Mouse (Mus musculus) testis, adult 2 months (tissue): ENCODE data around the gene Actr1b.

Source experiments
- CTCF ChIP-seq: fragments of 200-500 bp; IDR thresholded peaks from 2 replicates; pipeline ENCODE4 v1.5.1; 2012; ENCODE audit warnings: low read depth, mild to moderate bottlenecking, inconsistent platforms, low read length, moderate library complexity; ENCODE audit not compliant: control insufficient read depth, insufficient read depth, insufficient replicate concordance
- POLR2A ChIP-seq: fragments of 200-500 bp; IDR thresholded peaks from 2 replicates; pipeline ENCODE4 v1.6.1; 2012; ENCODE audit warnings: low read depth, mild to moderate bottlenecking, inconsistent platforms, low read length, moderate library complexity; ENCODE audit not compliant: control insufficient read depth

GRCm38 (mm10) chr1:36753932-36754675 lies 39.9 kb upstream of the Actr1b start:
- TF ChIP-seq CTCF (no peak), POLR2A (no peak)
